13 mouse cellular contexts compared by ENCODE assay signal in genomic region chr17:63862399-63862798, GRCm38 (mm10). TPM values are rescaled to one million over a fixed set of nuclear protein-coding genes. Genes with fewer than 3 reads are reported as not detected.
DNase-seq lines count a peak whose midpoint lies in the region; ATAC-seq and TF ChIP-seq lines count a peak whose summit lies in the region.
"Had no signal": no experiment of that assay in that cellular context is flagged by ENCODE, and none has a peak within 500 bp of the region (broad histone marks: within the 10 kb centered on the region; RNA-seq: fewer than 3 reads in every experiment).

No protein-coding gene starts in this region.

- H3K27me3 ChIP-seq in hindbrain, embryonic 13.5 days, result no peaks in the 10 kb centered on the region
- H3K27me3 ChIP-seq in hindbrain, embryonic 11.5 days (ENCODE audit: control insufficient read depth, insufficient read depth, low read length), result no peaks in the 10 kb centered on the region
- no peaks in the 10 kb centered on the region for H3K27me3 ChIP-seq in megakaryocyte, embryonic 14.5 days (replicated peaks)
- no peaks in the 10 kb centered on the region for H3K27me3 ChIP-seq in neural tube, embryonic 13.5 days
- H3K27me3 ChIP-seq: embryonic facial prominence, embryonic 15.5 days; stomach, embryonic 15.5 days had no signal

- no peaks in the 10 kb centered on the region for H3K9me3 ChIP-seq in hindbrain, embryonic 13.5 days
- H3K9me3 ChIP-seq in hindbrain, embryonic 11.5 days (ENCODE audit: control insufficient read depth, low read length), result no peaks in the 10 kb centered on the region
- H3K9me3 ChIP-seq in megakaryocyte, embryonic 14.5 days, result no peaks in the 10 kb centered on the region
- H3K9me3 ChIP-seq in neural tube, embryonic 13.5 days, result no peaks in the 10 kb centered on the region
- H3K9me3 ChIP-seq: embryonic facial prominence, embryonic 15.5 days; stomach, embryonic 15.5 days had no signal

- H3K27ac ChIP-seq in hindbrain, embryonic 13.5 days, result no peak overlapping the region
- H3K27ac ChIP-seq in hindbrain, embryonic 11.5 days (ENCODE audit: low read depth, low read length), result no peak overlapping the region
- peak overlapping the region; percentile 39; the same call in 1 of the 2 replicates for H3K27ac ChIP-seq in embryonic fibroblast, embryonic 13.5 days (ENCODE audit: insufficient read depth, low read length)
- no peak overlapping the region for H3K27ac ChIP-seq in neural tube, embryonic 13.5 days (replicated peaks)

- H3K4me2 ChIP-seq in hindbrain, embryonic 13.5 days, result peak overlapping the region; percentile 83
- no peak overlapping the region for H3K4me2 ChIP-seq in hindbrain, embryonic 11.5 days (replicated peaks; ENCODE audit: low read depth, low read length)
- H3K4me2 ChIP-seq in neural tube, embryonic 13.5 days, result peak overlapping the region; percentile 91

- H3K36me3 ChIP-seq in hindbrain, embryonic 13.5 days, result no peaks in the 10 kb centered on the region
- no peaks in the 10 kb centered on the region for H3K36me3 ChIP-seq in hindbrain, embryonic 11.5 days (ENCODE audit: control insufficient read depth, insufficient read depth, low read length)
- H3K36me3 ChIP-seq in megakaryocyte, embryonic 14.5 days (replicated peaks; ENCODE audit: low read length), result no peaks in the 10 kb centered on the region
- no peaks in the 10 kb centered on the region for H3K36me3 ChIP-seq in neural tube, embryonic 13.5 days
- H3K36me3 ChIP-seq: embryonic facial prominence, embryonic 15.5 days; stomach, embryonic 15.5 days had no signal

- H3K4me3 ChIP-seq in hindbrain, embryonic 13.5 days, result no peak overlapping the region
- H3K4me3 ChIP-seq in hindbrain, embryonic 11.5 days (ENCODE audit: low read depth, low read length), result no peak overlapping the region
- peak overlapping the region; percentile 38 for H3K4me3 ChIP-seq in megakaryocyte, embryonic 14.5 days (replicated peaks)
- no peak overlapping the region for H3K4me3 ChIP-seq in embryonic fibroblast, embryonic 13.5 days (ENCODE audit: insufficient read depth, low read length)
- H3K4me3 ChIP-seq in neural tube, embryonic 13.5 days, result no peak overlapping the region

- WGBS in hindbrain, embryonic 13.5 days, result 75% methylated on average over 3 of the region's 3 CpGs
- 76% methylated on average over 3 of the region's 3 CpGs for WGBS in hindbrain, embryonic 11.5 days
- 63% methylated on average over 3 of the region's 3 CpGs for WGBS in neural tube, embryonic 13.5 days

- DNase-seq in hindbrain, embryonic 11.5 days (ENCODE audit: low spot score), result no peak
- no peak for DNase-seq in lung, adult 18-20 months
- DNase-seq: cerebellum, adult 9-11 months; lung, postnatal 4 days had no signal

- H3K9ac ChIP-seq in hindbrain, embryonic 13.5 days, result no peak overlapping the region
- no peak overlapping the region for H3K9ac ChIP-seq in hindbrain, embryonic 11.5 days (ENCODE audit: low read depth, low read length)
- H3K9ac ChIP-seq in neural tube, embryonic 13.5 days, result no peak overlapping the region

- TF ChIP-seq CTCF in embryonic fibroblast, embryonic 13.5 days (IDR thresholded peaks at IDR 0.05; ENCODE audit: borderline replicate concordance, insufficient read depth, low read length), result no peak

- no peak; the same call in 1 of the 2 replicates for TF ChIP-seq POLR2A in embryonic fibroblast, embryonic 13.5 days (IDR thresholded peaks at IDR 0.05; ENCODE audit: low read depth, low read length)

- peaks cover 13% of the 10 kb centered on the region for H3K4me1 ChIP-seq in hindbrain, embryonic 13.5 days (replicated peaks)
- H3K4me1 ChIP-seq in hindbrain, embryonic 11.5 days (replicated peaks; ENCODE audit: control insufficient read depth, insufficient read depth, low read length), result no peaks in the 10 kb centered on the region
- H3K4me1 ChIP-seq in megakaryocyte, embryonic 14.5 days, result peaks cover 28% of the 10 kb centered on the region
- H3K4me1 ChIP-seq in embryonic fibroblast, embryonic 13.5 days (ENCODE audit: control insufficient read depth, insufficient read depth, low read length), result peaks cover 6% of the 10 kb centered on the region
- H3K4me1 ChIP-seq in neural tube, embryonic 13.5 days (replicated peaks), result peaks cover 21% of the 10 kb centered on the region
- H3K4me1 ChIP-seq: stomach, embryonic 15.5 days had no signal

- no peak for ATAC-seq in hindbrain, embryonic 13.5 days (ENCODE audit: low FRiP score)
- no peak for ATAC-seq in hindbrain, embryonic 11.5 days (ENCODE audit: low FRiP score)
- ATAC-seq in megakaryocyte, adult 5-6 weeks (ENCODE audit: poor library complexity, severe bottlenecking), result no peak
- no peak for ATAC-seq in neural tube, embryonic 13.5 days (ENCODE audit: low read depth)
- ATAC-seq: activated CD4-positive, CD25-positive, alpha-beta regulatory T cell, adult 4 months had no signal

RNA-seq across cellular contexts. Expression of gene Fer, which starts 0.5 kb away (rescaled TPM):
- 36.1 and 37.9 TPM in 2 replicates for polyA plus RNA-seq in hindbrain, embryonic 13.5 days (2015; fragmentation: Nextera tagmentation; extraction: Ambion mirVana)
- 34.2 and 37.6 TPM in 2 replicates for polyA plus RNA-seq in hindbrain, embryonic 11.5 days (2014; fragmentation: Nextera tagmentation; extraction: Ambion mirVana)
- 0.94 and 2.2 TPM in 2 replicates for polyA plus RNA-seq in megakaryocyte, embryonic 14.5 days (2012; ENCODE audit: insufficient read depth, low replicate concordance)
- total RNA-seq in megakaryocyte, adult 5-6 weeks (2015), result 4.7 and 7.8 TPM in 2 replicates
- total RNA-seq in megakaryocyte, adult 5-6 weeks (2017), result 4.7 and 7.1 TPM in 2 replicates
- polyA plus RNA-seq in embryonic fibroblast, embryonic 13.5 days (2011; ENCODE audit: insufficient read length, low read depth, missing spikeins), result 67.9 and 73.2 TPM in 2 replicates
- 34.0 and 36.6 TPM in 2 replicates for polyA plus RNA-seq in neural tube, embryonic 13.5 days (2015; fragmentation: Nextera tagmentation; extraction: Ambion mirVana)

RNA-seq across cellular contexts. Expression of gene A930002H24Rik, which starts 1.2 kb away (rescaled TPM):
- 2.1 and 2.8 TPM in 2 replicates for polyA plus RNA-seq in hindbrain, embryonic 13.5 days (2015; fragmentation: Nextera tagmentation; extraction: Ambion mirVana)
- polyA plus RNA-seq in hindbrain, embryonic 11.5 days (2014; fragmentation: Nextera tagmentation; extraction: Ambion mirVana), result 2.3 and 5.6 TPM in 2 replicates
- polyA plus RNA-seq in megakaryocyte, embryonic 14.5 days (2012; ENCODE audit: insufficient read depth, low replicate concordance), result 5.5 TPM in 1 of 2 replicates, not detected in the other
- total RNA-seq in megakaryocyte, adult 5-6 weeks (2015), result not detected in 2 replicates
- 1.7 TPM in 1 of 2 replicates, not detected in the other for total RNA-seq in megakaryocyte, adult 5-6 weeks (2017)
- 2.1 and 2.6 TPM in 2 replicates for polyA plus RNA-seq in embryonic fibroblast, embryonic 13.5 days (2011; ENCODE audit: insufficient read length, low read depth, missing spikeins)
- 3.0 and 4.7 TPM in 2 replicates for polyA plus RNA-seq in neural tube, embryonic 13.5 days (2015; fragmentation: Nextera tagmentation; extraction: Ambion mirVana)
- total RNA-seq: hematopoietic stem cell, adult 5-6 weeks had no signal
- polyA plus RNA-seq: activated CD4-positive, CD25-positive, alpha-beta regulatory T cell, adult 4 months had no signal

Comparison
In these comparisons a context has a peak if more than half of its experiments do, and no peak if none do; other contexts are left out.
1. RNA of gene Fer, which starts 0.5 kb away (polyA plus RNA-seq): 67.9 to 73.2 TPM in embryonic fibroblast, embryonic 13.5 days, 36.1 to 37.9 TPM in hindbrain, embryonic 13.5 days, 34.2 to 37.6 TPM in hindbrain, embryonic 11.5 days and 34.0 to 36.6 TPM in neural tube, embryonic 13.5 days; 0.94 to 2.2 TPM in megakaryocyte, embryonic 14.5 days; every median in the first group is over 10 times any median in the second.